Mouse (Mus musculus) liver, adult 2 months (tissue): ENCODE measurements around the gene Itgb1bp1.

Experiments used
- CTCF ChIP-seq: fragments of 200-500 bp; IDR thresholded peaks from 2 replicates; pipeline ENCODE4 v1.5.1; 2011; ENCODE audit warnings: low read depth, low read length, control low read depth
- POLR2A ChIP-seq: fragments of 200-500 bp; IDR thresholded peaks from 2 replicates; pipeline ENCODE4 v1.6.1; 2011; ENCODE audit warnings: low read length, control low read depth; ENCODE audit not compliant: insufficient read depth; ENCODE audit errors: extremely low read depth

DNA sequence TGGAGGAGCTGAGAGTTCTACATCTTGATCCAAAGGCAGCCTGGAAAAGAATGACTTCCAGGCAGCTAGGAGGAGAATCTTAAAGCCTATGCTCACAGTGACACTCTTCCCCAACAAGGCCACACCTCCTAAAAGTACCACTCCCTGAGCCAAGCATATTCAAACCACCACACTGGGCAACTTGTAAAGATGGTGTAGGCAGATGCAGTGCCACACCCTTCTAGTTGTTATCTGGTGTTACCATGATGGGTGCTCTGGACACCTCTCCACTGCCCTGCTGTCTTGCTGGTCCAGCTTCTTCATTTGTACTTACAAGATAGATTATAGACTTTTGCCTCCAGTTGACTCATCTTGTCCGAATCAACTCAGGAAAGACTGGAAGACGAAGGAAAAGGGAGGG, 94.5 kb downstream of the Itgb1bp1 start:
- TF ChIP-seq CTCF (no peak), POLR2A (no peak)
